Mouse (Mus musculus) frontal cortex, postnatal 36 days (tissue): ENCODE data around the gene Chst8.

Experiments
- DNase-seq, 2 experiments: peaks; one replicate each; pipeline ENCODE4 v3.0.0; 2022; ENCODE audit warnings: low spot score in 2 of 2

Chst8 gene

DNA sequence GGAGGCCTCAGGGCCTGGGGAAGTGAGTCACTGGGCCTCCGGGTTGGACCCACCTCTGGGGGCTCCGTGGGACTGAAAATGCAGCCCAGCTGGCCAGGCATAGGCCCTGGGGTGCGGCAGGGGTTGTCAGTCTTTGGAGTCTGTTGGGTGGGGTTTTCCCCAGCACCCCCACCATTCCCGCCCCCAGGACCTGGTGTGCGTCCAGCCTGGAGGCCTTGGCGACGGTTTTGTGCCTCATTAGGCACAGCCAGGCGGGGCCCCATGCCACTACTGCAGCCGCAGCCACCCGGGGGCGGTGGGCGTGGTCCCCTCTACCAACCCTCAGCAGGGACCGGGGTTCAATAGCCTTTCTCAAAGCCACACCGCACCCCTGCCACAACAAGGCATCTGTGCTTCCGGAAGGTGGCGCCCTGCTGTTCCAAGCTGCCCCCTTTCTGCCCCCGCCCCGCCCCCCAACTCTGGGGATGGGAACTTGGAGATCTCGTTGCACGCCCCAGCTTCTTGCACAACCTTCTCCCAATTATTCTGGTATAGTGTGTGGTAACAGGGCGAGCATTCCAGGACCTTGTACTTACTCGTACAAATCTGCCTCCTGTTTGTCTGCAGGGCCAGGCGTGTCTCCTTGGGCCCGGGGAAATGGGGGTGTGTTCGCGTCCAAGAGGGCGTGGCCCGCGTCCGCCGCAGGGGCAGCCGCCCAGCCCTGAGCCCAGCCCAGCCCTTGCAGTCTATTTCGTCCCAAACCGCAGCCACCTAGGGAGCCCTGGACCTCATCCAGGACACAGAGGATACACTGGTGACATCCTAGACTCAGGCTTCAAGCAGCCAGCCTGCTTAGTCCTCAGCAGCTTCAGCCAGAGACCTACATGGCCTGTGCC, 182.1 kb downstream of the Chst8 start:
- peak in 1 of 2 experiments; percentile 37 for DNase-seq

DNA sequence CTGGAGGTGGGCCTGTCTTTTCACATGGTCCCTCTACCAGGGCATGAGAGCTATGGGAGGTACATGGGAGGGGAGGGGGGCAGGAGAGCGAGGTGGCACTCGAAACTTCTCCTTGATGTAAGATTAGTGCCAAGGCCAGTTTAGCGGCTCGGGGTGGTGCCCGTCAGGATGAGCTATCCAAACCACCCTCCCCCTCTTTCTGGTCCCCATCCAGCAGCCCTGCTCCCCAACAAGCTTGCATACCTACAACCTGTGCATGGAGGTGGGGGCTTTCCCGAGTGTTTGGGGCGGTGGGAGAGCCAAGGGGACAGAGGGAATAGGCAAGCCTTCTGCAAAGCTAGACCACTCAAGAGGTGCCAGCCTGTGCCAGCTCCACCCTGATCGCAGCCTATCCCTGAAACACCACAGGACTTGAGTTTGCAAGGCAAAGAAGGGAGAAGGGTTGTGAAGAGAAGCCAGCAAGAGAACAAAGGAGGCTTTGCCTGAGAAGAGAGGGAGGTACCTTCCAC, 182.8 kb downstream of the Chst8 start:
- no peak for DNase-seq
